Mouse (Mus musculus): ENCODE measurements around the gene Cox11. TPM values are rescaled to one million over a fixed set of nuclear protein-coding genes. Genes with fewer than 3 reads are reported as not detected.

Gene Cox11
- total RNA-seq (2021), result 21.4 and 25.7 TPM in 2 replicates
- long read RNA-seq, transcript Cox11-201 (4 exons, 1,224 nt), result major isoform, 16 of 19 reads
- long read RNA-seq, partial matches to known transcripts, result 0 of 19 reads
- long read RNA-seq, other reads (novel, unspliced or antisense), result 3 of 19 reads

DNA sequence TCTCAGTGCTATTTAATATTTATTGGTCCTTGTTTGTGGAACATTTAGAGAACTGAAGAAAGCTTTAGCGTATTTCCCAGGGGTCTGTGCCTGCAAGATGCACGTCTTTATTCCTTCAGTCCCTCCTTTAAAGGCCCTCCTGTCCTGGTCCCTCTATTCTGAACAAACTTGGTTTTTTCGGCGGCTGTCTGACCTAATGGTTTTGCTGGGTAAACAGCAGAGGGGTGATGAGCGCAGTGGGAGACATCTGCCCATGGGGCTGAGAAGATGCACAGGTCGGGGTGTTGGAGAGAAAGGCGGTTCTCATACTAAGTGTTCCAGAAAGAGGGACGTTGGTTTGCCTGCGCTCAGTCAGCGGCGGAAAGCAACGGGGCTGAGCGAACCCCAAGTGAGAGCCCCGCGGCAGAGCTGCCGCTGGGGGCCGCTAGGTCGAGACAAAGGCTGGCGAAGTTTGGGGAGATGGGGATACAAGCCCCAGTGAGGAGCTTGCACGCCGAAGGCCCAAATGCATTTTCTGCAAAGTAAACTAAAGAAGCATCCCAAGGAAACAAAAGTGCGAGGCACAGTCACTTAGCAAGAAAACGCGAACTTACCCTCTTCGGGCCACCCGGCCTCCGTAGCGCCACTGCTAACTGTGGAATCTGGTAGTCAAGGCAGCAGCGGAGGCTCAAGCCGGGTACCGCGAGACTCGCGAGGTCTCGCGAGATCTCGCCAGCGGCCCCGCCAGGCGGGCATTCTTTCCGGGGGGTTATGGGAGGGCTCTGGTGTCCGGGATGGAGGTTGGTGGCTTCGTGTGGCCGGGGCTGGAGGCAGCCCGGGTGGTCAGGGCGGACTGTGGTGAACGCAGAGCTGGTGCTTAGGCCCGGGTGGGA, at the start of gene Cox11, which contains the start of gene Stxbp4:
TSS of gene Cox11 (plus strand) at position 734 of the 872 bp plus-strand sequence.
TSS of gene Stxbp4 (minus strand) at position 645 of the 872 bp plus-strand sequence.
- peak; percentile 92 for DNase-seq

DNA sequence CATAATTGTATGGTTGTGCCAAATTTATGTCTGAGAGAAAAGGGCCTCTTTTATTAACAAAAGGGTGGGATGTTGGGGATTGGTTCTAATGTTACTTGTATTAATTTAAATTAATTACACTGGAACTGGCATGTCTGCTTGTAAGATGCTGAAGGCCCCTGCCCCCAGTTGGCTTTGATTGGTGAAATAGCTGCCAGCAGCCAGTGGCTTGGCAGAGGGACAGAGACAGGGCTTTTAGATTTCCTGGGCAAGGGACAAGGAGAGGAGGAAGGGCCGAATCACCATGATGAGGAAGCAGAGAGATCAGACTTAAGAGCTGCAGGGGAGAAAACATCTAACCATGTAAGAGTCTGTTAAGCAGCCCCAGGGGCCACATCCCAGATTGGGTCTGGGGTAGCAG, 47.0 kb upstream of the Cox11 start:
- DNase-seq, result peak; percentile 5

DNA sequence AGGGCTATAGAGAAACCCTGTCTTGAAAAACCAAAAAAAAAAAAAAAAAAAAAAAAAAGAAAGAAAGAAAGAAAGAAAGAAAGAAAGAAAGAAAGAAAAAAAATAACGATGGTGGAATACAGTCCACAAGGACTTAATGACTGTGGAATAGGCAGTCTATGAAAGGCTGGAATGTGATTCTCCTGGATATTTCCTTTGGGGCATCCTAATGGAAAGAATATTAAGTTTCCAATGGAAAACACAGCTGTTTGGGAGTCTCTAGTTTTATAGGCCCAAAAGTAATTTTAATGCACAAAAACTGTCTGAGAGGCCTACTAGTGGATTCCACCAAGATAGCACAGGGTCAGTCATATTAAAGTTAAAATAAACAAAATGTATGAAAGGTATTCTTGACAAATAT, 42.1 kb upstream of the Cox11 start:
- no peak for DNase-seq

DNA sequence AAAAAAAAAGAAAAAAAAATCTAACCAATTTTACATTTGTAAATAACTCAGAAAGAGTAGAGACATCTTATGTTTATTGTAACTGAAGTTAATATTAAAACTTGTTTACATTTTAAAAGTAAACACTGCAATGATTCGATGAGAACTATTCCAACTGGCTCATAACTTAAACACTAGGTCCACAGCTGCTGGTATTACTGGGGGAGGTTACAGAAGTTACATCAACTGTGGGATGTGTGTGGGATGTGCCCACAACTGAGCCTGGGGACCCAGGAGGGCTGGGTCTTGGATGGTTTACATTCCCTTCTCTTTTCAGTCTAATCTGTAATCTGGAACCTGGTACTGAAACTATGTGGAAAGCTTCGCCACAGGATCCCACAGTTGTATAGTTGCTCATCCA, 34.9 kb upstream of the Cox11 start:
- no peak for DNase-seq

DNA sequence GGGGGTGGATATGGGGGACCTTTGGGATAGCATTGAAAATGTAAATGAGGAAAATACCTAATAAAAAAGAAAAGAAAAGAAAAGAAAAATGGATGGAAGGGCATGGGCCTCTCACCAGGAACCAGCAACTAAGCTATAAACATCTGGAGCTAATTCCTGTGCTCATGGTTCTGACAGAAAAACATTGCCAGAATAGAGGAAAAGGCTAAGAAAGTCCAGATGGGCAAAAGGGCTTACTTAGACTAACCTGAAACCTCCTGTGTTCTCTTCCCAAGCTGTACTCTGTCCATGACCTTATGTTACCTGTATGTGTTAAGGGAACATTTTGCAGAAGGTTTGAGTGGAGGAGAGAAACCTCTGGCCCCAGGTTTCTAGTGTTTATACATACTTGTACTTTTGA, 25.9 kb upstream of the Cox11 start:
- DNase-seq, result no peak

DNA sequence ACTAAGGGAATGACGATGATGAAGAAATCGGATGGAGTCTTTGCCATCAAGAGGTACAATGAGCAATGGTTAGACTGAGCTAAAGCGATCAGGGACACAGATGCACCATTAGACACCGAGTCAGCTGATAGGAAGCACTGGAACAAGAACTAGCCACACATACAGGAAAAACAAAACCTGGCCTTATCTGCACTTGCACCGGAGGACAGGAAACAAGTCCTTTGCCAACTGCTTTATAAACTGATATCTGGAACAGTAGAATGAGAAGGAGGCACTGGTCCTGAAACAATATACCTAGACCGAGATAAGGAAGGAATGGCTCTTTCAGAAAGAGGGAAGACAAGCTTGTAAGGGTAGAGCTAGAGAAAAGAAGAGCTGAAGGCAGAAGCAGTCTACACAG, 23.2 kb upstream of the Cox11 start:
- DNase-seq, result no peak

DNA sequence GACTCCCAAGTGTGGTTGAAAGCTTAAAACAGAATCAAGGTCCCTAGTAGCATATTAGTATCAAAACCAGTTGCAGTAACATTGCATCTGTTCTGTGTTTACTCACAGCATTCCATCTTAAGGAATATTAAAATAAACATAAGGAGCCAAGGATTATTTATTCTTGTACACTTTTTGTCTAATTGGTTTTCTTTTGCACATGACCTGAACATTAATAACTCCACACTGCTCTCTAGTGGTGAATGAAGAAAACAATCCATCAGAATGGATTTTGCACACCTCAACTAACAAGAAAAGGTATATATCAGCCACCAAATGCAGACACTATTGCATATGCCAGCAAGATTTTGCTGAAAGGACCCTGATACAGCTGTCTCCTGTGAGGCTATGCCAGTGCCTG, 21.5 kb upstream of the Cox11 start:
- DNase-seq, result no peak

DNA sequence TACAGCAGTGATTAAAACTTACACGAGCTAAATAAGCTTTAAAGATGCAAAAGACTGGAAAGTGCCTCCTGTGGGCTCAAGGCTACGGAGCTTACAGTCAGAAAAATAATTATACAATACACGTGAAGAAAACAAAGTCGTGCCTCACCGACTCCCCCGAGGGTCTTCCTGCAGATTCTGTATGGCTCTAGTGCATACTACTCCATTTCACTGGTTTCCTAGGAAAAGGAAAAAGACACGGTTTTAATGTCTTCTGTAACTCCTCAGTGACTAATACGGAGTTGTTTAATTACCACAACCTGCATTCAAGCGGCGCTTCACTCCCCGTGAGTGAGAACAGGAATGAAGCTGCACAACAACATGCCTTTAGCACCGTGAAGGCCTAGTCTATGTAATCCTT, 15.9 kb upstream of the Cox11 start:
- no peak for DNase-seq

DNA sequence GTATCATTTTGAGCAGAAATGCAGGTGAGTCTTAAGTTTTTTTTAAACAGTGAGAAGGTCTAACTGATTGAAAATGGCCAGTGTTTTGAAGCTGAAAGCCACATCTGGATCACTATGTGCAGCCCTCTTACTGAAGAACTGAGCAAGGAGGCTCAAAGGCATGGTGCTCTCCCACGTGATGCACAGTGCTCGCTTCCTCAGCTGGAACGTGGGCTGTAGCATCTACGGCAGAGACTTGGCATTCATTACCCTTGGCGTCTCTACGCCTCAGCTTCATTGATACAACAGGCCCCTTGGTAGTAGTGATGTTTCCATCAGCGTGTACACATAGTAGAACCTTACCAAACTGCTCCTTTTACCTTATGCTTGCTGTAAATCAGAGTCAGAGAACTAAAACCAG, 15.5 kb upstream of the Cox11 start:
- no peak for DNase-seq

DNA sequence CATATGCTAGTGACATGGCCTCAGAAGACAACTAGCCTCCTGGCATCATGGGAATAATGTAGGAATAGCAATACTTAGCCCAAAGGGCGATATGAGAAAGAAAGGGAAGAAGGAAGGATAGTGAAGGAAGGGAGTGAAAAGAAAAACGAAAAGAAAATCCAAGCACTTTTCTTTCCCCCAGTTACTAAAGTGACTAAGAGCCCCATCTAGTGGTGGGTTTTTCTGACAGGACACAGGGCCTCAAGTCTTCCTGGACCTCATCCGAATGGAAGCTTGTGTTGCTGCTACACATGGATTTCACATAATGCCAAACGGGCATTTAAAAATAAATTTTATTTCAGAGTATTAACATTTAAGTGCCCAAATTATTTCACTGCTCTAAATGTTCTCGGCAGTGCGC, 14.5 kb upstream of the Cox11 start:
- DNase-seq, result peak; percentile 3

DNA sequence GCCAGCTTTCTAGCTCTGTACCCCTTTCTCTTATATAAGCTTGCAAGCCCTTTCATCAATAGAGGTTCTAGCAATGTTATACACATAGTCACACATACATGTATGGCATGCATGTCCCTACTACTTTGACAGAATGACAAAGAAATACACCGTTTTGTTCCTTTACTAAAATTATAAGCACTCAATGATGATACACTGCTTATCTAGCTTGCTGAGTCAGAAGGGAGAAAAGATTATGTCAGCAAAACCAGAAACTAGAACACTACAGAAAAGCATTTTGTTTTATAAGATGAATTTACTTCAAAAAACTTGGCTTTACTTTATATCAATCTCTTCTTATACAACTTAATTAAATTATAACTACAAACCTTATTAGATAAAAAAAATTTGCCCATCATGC, 12.8 kb upstream of the Cox11 start:
- DNase-seq, result no peak

DNA sequence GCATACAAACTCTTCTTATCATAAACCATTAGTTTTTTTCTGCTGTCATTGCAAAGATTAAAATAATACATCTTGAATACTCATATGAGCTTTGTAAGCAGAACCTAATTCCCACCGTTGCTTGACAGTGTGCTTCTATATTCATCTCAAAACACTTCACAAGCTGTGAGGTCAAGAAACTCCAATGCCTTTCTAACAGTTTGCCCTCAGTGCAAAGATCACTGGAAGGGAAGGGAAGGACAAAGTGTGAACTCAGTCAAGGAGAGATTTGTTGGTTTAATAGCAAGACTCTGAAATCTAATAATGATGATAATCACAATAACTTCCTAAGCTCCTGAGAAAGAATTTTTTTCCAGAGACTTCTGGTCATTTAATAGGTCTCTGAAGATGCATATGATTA, 10.2 kb upstream of the Cox11 start:
- DNase-seq, result no peak

DNA sequence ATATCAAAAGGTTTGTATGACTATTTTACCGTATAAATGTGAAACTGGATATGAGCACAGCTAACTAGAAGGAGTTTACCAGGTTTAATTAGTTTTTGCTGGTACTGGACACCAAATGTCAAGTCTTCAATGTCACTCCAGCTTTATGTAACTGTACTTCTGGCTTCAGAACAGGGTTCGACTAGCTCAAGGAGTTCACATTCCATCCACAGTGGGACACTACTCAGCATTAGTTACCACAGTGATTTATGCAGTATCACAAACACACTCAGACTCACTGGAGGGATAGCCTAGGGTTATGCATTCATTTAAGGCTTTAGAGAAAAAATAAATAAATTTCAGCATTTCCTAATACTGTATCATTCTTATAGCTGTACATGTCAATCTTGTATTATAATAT, 5.5 kb upstream of the Cox11 start:
- DNase-seq, result no peak

DNA sequence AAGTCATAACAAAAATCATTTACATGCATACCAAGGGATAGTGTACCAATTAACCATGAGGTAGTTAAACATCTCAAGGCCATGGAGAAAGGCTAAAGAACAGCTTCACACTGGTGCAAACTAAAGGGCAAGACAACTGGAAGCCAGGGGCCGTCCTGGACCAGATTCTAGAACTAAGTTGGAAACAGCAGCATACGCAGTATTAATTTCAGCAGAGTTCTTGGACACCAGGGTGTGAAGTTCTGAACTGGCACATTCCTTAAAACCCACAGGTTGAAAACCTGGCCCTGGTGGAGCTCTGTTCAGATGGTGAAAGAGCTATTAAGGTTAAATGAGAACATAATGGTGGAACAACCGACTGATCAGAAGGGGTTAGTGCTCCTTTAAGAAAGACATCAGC, 3.3 kb upstream of the Cox11 start:
- no peak for DNase-seq

DNA sequence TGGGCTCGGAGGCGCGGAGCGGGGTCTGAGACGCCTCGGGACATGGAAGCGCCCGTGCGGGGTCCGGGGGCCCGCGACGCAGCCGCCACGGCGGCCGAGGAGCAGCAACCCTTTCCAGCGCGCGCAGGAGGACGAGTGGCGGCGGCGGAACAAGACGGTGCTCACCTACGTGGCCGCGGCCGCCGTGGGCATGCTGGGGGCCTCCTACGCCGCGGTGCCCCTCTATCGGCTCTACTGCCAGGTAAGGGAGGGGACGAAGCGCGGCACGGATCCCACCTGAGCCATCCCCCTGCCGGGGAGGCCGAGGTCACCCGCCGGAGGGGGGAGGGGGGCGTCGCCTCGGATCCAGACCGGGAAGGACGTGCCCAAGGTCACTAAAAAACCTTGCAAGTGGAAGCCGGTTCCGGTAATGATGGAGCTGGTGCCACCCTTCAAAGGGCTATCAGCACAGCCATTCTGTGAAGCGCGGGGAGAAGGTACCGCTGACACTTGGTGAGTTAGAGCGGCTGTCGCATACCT, 398 bp downstream of the Cox11 start:
- peak; percentile 51 for DNase-seq

DNA sequence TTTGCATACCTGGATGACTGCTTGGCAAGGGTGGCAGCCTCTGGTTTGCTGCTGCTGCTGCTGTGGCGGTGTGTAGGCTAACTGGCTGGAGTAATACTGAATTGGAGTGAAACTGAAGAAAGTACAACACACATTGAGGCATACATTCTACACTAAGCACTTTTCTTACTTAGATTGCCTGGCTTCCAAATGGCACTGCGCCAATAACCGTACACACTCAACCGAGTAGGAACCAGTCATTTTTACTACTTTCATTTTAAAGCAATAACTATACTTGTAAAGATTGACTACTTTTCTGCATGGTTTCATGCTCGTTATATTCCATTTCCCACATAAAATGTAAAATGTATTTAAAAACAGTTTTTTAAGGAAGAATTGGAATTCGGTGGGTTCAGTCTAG, 11.8 kb downstream of the Cox11 start:
- DNase-seq, result peak; percentile 32

DNA sequence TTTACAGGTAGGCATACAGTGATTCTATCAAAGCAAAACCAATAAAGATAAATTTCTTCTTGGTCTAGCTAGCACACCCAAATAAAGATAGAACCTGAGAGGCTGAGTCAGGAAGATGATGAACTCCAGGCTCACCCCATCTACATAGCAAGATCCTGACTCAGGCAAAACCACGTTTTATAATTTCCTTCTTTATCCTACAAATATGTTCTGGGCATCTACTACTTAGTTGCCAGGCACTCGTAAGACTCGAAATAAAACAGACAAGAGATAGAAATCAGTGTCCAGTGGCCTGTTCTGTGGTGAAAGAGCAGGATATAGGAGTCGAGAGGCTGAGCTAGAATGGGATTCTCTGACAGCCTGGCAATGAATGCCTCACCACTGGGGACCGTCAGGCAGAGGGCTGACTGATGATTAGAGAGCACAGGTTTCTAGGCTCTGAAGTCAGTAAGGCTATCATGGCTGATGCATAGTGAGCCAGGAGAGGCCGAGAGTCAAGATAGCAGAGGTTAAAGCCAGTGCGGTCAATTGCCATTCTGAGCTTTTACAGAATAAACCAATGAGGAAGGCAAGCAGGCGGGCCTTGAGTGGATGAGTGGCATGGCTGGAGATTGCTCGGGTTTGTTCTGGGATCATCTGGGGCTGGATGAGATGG, 12.4 kb downstream of the Cox11 start:
- no peak for DNase-seq

DNA sequence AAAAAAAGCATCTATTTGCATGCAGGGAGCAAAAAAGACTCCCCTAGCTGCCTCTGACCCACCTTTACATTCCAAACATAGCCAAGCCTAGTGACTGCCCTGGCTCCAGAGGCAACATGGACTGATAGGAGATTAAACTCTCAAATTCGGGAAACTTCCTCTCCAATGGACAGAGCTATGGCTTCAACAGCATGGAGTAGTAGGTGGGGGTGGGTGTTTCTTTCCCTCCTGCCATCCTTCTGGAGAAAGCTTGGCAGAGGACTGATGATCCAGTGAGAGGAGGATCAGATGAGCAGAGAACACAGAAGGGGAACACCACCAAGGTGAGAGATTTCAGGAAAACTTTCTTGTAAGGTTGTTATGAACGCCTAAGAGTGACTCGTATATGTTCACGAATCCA, 14.6 kb downstream of the Cox11 start:
- DNase-seq, result no peak

DNA sequence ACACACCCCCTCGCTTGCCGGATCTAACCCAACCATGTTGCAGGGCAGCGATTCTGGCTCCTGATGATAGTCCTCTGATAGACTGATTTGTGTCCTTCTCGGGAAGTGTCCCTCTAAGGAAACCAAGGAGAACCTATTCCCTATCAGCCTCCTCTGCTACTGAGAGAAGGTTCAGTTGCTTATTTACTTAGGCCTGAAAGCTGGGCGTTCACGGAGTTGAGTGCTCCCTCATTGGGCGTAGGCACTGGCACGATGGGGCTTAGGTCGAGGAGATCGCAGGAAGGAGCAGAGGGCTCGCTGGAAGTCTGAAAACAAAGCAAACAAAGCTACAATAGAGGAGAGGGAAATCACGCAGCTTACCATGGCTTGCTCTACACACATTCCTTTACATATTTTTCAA, 19.6 kb downstream of the Cox11 start:
- no peak for DNase-seq

DNA sequence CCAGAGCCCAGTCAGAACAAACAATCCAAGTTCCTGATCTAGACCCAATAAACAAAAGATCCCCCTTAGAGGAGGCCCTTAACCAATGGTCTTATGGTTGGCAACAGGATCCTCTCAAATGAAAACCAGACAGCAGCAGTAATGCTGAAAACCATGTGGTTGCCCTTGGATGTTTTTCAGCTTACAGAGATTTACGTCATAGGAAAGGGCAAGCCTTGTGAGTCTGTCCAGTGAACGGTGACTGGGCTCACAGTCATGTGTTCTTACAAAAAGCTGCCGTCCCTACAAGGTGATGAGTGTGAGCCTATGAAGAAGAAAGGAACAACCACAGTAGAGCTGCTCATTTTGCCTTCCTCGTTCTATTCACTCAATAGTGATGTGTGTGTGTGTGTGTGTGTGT, 22.7 kb downstream of the Cox11 start:
- DNase-seq, result no peak

DNA sequence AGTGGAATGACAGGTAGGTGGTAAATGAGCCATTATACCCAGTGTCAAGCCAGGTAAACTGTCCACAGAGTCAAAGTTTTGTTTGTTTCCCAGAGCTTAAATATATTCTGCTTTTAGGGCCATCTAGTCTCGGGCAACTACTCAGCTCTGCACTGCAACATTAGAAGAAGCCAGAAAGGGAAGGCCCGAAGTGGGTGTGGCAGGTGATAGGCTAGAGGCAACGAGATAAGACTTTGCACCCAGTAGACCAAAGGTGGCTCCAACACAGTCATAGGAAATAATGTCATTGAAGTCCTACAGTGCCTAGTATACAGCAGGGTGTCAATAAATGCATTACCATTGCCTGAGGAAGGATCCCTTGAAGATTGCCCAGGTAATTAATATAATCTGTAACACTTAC, 25.1 kb downstream of the Cox11 start:
- no peak for DNase-seq

DNA sequence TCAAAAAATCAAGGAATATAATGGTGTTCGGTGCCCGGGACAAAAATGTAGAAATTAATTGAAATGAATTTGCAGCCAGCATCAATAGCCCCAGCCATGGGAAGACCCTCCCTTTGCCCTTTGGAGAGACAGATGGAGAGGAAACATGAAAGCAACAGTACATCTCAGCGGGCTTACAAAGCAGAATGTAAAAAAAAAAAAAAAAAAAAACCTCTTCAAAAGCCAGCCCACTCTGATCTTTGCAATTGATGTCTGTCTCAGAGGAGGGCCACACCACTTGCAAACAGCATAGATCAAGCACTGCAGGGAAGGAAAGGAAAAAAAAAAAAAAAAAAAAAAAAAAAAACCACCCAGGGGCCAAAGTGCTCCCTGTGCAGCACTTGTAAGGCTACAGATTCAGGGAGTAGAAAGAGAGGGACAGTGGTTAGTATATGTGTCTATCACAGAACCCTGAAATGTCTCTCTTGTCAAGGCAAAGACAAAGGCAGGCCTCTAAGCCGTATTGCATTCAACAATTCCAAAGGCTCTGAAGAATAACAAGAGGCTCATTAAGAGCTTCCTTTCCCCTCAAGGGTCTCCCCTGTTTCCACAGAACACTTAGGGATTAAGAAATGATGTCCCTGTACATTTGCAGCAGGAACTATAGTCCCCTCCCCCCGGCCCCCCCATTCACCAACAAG, 25.8 kb downstream of the Cox11 start:
- no peak for DNase-seq
